Mouse (Mus musculus): ENCODE results near the gene Aars.
"Not testable (repeated sequence)": the region's sequence is repeated elsewhere in the genome, so short reads cannot be mapped to it uniquely, and the experiment has no call there.

The Aars gene

DNA sequence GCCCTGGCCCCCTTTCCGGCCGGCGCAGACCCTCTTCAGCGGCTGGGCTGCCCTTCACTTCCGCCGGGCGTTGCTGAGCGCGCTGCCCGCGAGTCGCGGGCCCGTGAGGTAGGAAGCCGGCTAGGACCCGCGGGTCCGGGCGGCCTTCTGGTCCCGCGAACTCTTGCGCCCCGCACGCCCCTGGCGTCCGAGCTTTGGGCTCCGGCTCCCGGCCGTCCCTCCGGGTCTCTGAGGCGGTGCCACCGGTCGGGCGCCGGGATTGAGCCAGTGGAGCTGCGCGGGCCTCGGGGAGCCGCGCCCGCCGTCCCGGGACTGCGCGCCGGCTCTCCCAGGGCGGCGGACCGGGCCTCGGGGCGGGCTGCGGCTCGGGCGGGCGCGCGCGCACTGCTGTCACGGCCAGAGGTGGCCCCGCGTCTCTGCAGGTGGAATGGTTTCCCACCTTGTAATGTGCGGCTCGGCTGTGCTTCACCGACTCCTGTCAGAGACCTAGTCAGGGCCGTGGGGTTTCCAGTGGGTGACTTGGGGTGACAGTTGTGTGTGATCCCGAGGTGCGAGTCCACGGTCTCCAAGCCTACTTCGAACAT lies 61.9 kb downstream of the Aars start:
- DNase-seq (ENCODE audit: low read depth) = not testable (repeated sequence)
